Mouse (Mus musculus): ENCODE data around the gene Tmem54.

DNA sequence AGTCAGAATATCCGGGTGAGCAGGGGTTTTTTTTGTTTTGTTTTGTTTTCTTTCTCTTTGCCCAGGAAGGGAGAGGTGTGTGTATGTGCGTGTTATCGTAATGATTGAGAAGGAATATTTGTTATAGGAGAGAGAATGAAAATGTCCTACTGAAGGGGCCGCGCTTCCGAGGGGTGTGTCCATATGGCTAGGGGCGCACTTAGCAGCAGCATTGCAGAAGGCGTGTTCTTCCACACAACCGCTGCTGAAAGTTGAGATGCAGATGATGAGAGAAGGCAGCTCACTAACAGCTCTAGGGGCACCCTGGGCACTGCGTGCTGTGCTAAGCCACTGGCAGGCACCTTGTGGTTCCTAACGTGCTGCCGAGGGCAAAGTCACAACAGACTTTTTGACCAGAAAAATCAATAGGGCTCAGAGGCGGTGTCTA lies 46.2 kb upstream of the Tmem54 start:
- no peak for TF ChIP-seq HCFC1 (IDR thresholded peaks at IDR 0.05; ENCODE audit: borderline replicate concordance, insufficient read depth, low read length)
- no peak for TF ChIP-seq CHD2 (IDR thresholded peaks at IDR 0.05; ENCODE audit: low read depth, low read length)
